Mouse (Mus musculus): ENCODE data around the gene Eps8l2.

Eps8l2 gene

GRCm38 (mm10) chr7:141338576-141339131, at the start of gene Eps8l2:
Gene Eps8l2 (plus strand): TSS chr7:141338880.
- no peak for DNase-seq

GRCm38 (mm10) chr7:141291921-141292582, 46.6 kb upstream of the Eps8l2 start, which contains the start of gene Drd4:
Gene Drd4 (plus strand): TSS chr7:141292006.
- DNase-seq, result no peak

GRCm38 (mm10) chr7:141292583-141293388, 45.9 kb upstream of the Eps8l2 start:
- no peak for DNase-seq

DNA sequence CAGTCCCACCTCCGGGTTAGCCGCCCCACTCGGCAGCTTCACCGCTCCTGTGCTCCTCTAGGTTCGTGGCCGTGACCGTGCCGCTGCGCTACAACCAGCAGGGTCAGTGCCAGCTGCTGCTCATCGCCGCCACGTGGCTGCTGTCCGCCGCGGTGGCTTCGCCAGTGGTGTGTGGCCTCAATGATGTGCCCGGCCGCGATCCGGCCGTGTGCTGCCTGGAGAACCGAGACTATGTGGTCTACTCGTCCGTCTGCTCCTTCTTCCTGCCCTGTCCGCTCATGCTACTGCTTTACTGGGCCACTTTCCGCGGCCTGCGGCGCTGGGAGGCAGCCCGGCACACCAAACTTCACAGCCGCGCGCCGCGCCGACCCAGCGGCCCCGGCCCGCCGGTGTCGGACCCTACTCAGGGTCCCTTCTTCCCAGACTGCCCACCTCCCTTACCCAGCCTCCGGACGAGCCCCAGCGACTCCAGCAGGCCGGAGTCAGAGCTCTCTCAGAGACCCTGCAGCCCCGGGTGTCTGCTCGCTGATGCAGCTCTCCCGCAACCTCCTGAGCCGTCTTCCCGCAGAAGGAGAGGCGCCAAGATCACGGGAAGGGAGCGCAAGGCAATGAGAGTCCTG, 44.7 kb upstream of the Eps8l2 start:
- DNase-seq, result peak; percentile 28

- no peak for DNase-seq
Observed at GRCm38 (mm10) chr7:141294479-141294878, 44.2 kb upstream of the Eps8l2 start.

DNA sequence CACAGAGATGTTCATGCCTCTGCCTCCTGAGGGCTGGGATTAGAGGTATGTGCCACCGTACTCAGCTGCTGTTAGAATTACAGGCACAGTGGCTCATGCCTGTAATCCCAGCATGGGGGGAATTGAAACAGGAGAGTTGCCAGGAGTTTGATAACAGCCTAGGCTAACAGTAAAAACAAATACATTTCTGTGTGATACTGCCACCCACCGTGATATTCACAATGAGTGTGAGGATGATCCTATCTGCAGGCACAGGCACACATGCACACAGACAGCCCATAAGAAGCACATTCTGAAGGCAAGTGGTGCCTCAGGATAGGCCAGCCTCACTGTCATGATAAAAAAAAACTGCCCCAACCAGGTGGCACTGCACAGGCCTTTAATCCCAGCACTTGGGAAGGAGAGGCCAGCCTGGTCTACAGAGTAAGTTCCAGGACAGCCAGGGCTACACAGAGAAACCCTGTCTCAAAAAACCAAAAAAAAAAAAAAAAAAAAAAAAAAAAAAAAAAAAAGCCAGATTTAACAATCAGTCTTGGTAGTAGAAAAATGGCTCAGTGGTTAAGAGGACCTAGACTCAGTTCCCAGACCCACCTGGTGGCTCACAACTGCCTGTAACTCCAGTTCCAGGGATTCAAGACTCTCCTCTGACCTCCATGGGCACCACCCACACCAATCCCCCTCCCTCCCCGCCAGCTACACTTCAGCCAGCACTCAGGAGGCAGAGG, 40.6 kb upstream of the Eps8l2 start:
- DNase-seq, result no peak

DNA sequence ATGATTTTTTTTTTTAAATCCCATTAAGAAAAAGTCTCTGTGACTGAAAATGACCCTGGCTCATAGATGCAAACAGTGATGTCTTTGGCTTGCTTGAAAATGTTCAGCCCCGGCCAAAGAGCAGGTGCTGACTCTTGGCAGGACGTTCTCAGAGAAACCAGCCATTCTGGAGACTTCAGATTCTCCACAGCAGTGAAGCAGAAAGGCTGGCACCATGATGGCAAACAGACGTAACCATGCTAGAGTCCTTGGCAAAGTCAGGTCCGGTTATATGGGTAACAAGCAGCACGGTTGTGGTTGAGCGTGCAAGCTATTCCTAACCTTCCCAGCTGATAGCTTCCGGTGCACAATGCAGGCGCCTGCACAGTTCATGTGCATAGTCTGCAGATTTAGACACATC, 39.5 kb upstream of the Eps8l2 start:
- DNase-seq, result peak; percentile 60

- DNase-seq, result peak; percentile 62
Observed at GRCm38 (mm10) chr7:141301386-141301785, 37.3 kb upstream of the Eps8l2 start.

DNA sequence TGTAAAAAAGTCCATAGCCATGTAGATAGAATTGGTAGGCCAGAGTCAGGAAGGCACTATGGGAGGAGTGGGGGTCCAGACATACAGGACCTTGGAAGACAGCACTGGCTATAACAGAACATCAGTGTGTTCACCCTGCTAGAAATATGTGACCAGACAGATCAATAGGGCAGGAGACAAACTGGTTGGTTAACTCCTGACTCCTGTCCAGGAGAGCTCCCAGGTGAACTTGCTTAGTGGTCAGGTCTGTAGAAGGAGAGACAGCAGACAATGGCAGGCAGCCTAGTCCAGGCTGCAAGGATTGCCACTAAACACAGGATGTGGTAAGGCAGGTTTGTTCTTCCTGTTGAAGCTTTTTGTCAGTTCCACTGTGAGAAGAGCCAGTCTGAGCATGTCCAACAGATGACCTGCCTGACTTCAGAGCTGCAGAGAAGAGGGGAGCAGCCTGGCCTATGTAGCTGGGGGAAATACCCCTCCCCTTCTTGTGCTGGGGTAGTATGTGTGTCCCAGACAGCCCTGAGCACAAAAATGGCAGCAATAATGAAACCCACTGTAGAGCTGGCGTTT, 35.9 kb upstream of the Eps8l2 start:
- no peak for DNase-seq

- DNase-seq, result no peak
Observed at GRCm38 (mm10) chr7:141304537-141304936, 34.1 kb upstream of the Eps8l2 start.

DNA sequence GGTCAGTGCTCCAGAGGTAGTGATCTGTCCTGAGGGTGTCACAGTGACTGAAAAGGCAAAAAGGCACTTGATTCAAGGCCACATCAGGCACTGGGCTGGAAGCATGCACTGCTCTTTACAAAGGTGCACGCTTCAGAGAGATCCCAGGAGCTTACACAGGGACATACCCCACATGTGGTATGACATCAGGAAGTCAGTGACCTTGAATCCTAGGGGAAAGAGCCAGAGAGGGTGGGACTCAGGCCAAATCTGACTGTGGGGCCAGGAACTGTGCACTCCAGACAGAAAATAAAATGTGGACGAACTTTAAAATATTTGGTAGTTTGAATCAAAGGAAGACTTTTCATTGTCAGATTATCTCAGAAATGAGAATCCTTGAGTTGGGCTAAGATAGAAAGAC, 24.3 kb upstream of the Eps8l2 start:
- DNase-seq, result no peak

GRCm38 (mm10) chr7:141315076-141315475, 23.6 kb upstream of the Eps8l2 start:
- no peak for DNase-seq

DNA sequence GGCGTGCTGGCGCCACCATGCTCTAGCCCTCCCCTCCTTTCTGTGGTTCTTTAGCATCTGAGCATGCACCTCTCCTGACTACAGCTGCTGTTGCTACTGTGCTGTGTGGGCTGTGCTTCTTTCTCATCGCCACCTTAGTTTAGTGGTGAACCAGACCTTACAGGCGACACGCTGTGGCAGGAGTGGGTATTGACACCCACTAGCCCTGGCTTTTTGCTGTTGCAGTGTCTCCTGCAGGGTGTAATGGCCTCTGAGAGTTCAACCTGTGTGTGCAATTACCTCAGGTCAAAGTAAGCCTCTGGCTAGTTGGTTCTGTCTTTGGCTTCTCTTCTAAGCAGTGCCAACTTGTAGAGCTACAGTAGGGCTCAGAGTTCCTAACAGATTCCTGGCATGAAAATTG, 22.7 kb upstream of the Eps8l2 start:
- DNase-seq, result no peak

- no peak for DNase-seq
Observed at GRCm38 (mm10) chr7:141317619-141318132, 21.0 kb upstream of the Eps8l2 start.

- no peak for DNase-seq
Observed at GRCm38 (mm10) chr7:141319446-141319845, 19.2 kb upstream of the Eps8l2 start.

- no peak for DNase-seq
Observed at GRCm38 (mm10) chr7:141324686-141325085, 14.0 kb upstream of the Eps8l2 start.

- DNase-seq, result peak; percentile 49
Observed at GRCm38 (mm10) chr7:141326546-141327446, 11.9 kb upstream of the Eps8l2 start.

DNA sequence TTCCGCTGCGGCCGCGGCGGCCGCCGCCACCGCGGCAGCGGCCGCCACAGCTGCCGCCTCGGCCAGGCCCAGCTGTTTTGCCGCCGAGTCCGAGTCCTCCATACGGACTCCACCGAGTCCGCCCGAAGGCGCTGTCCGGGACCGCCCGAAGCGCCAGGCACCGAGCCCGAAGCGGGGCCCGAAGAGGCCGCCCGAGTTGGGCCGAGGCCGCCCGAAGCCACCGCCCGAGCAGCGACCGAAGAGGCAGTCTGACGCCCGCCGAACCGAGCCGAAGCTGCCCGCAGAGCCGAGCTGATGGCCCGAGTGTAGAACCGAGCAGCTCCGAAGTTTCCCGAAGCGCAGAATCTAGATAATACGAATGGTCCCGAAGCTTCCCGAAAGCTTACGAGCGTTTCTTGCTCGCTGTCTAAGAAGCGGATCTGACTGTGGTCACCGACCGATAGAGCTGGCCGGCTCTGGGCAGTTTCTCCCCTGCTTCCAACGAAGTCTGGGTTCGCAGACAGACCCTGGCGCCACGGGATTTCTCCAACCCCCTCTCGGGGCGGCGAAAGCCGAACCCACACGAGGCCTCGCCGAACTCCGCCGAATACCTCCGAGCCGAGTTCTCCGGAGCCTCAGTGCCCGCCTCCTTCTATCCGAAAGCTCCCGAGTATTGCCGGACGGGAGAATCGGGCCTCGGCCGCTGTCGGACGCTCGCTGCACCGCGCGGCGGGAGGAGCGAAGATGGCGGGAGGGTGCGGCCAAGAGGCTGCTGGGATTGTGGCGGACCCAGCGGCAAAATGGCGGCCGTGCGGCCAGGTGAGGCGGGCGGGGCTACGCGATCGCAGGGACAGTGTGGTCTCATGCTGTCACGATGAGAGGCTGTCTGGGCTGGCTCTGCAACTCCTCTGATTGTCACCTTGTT, 11.0 kb upstream of the Eps8l2 start, which contains the start of the genes Deaf1 and Tmem80:
Gene Deaf1, minus strand, starts transcription at position 222 of the 904 bp plus-strand sequence.
Gene Tmem80, plus strand, starts transcription at position 271 of the 904 bp plus-strand sequence.
- peak; percentile 100 for DNase-seq

DNA sequence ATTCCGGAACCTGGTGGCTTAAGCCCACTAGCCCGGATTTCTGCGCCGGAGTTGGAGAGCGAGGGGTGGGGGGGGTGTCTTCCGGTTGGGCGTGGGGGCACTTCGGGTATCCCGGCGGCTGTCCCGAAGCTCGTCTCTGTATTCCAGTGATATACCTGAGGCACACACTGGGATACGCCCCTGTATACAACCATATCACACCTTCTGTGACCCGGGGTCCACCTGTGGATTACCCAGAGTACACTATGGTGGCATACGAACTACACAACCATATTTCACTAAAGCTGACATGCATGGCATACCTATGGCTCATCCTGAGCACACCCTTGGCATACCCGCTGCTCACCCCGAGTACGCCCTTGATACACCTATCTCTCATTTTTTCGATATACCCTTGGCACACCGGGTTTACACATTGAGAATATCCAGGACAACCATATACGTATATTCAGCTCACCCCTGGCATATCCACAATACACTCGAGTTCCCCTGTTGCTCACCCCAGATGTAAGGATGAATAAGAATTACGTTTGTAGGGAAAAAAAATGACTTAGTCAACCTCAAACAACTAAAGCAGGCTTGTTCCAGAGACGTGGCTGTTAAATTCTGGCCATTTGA, 10.2 kb upstream of the Eps8l2 start:
- no peak for DNase-seq

All from cerebellum, adult 8-10 months (tissue).